Mouse (Mus musculus): Measurements from ENCODE around the gene Apbb1.

- TF ChIP-seq POLR2A (IDR thresholded peaks at IDR 0.05; ENCODE audit: extremely low read depth, insufficient read depth, low read length), result no peak
- TF ChIP-seq CTCF (IDR thresholded peaks at IDR 0.05; ENCODE audit: low read depth, low read length), result no peak
Observed at GRCm38 (mm10) chr7:105510143-105510542, 71.3 kb downstream of the Apbb1 start.

All from liver, adult 2 months (tissue).